Mouse (Mus musculus): ENCODE results near the gene Kiz. TPM values are rescaled to one million over a fixed set of nuclear protein-coding genes. Genes with fewer than 3 reads are reported as not detected.

The Kiz gene
- polyA plus RNA-seq, 1 experiment from 2014 or later, result 34.1 TPM

DNA sequence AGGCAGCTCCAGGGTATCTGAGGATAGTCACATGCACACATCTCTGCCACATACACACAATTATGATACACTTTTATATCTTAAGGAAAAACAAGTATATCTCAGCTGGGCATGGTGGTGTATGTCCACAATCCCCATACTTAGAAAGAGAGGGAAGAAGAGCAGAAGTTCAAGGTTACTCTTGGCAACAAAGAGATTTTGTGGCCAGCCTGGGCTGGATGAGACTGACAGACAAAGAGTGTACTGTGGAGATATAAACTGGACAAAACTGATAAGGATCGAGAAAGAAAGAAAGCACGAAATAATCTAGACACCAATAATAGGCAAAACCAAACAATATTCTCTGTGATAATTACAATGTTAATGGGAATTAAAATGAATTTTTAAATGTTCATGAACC is 151.6 kb downstream of the Kiz start:
- 93% methylated on average over 2 of the region's 2 CpGs for WGBS
- H3K9me3 ChIP-seq, result no peaks in the 10 kb centered on the region
- no peak overlapping the region for H3K4me3 ChIP-seq
- H3K9ac ChIP-seq, result no peak overlapping the region
- H3K27me3 ChIP-seq (replicated peaks), result no peaks in the 10 kb centered on the region
- no peak for ATAC-seq (ENCODE audit: low FRiP score, low read depth)
- no peak overlapping the region for H3K27ac ChIP-seq
- H3K36me3 ChIP-seq, result no peaks in the 10 kb centered on the region
- H3K4me1 ChIP-seq, result peaks cover 8% of the 10 kb centered on the region; the same call in 1 of the 2 replicates
- H3K4me2 ChIP-seq (replicated peaks), result no peak overlapping the region

DNA sequence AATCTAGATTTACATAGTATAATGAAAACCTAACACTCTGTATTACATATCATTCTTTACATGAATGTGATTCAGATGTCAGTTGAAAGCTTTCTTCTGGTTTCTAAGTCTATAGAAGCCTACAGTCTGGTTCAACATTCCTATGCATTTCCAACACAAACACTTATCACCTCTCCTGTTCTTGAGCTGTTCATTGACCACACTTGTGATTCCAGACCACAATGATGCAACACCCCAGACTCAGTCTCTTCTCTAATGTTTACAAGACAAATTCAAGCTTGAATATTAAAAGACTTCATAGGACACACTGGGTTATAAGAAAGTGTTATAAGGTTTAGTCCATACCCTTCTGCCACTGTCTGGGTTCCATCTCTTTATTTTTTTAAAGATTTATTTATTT is 153.4 kb downstream of the Kiz start:
- H3K9me3 ChIP-seq, result no peaks in the 10 kb centered on the region
- H3K4me3 ChIP-seq, result no peak overlapping the region
- H3K27ac ChIP-seq, result no peak overlapping the region
- no peaks in the 10 kb centered on the region for H3K27me3 ChIP-seq (replicated peaks)
- no peak for ATAC-seq (ENCODE audit: low FRiP score, low read depth)
- peaks cover 11% of the 10 kb centered on the region for H3K4me1 ChIP-seq
- H3K4me2 ChIP-seq (replicated peaks), result no peak overlapping the region
- no peaks in the 10 kb centered on the region for H3K36me3 ChIP-seq
- H3K9ac ChIP-seq, result no peak overlapping the region

DNA sequence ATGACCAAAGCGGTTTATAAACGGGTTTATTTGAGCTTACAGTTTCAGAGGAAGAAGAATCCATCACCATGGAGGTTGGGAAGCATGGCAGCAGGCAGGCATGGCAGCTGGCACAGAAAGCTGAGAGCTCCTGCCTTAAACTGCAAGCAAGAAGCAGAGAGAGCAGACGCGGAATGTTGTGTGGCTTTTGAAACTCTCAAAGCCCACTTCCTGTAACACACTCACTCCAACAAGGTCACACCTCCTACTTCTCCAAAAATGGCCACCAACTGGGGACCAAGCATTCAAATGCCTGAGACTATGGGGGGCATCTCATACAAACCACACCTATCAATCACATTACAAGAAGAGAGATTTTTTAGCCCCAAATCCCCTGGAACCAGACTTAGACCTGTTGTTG is 154.5 kb downstream of the Kiz start:
- no peaks in the 10 kb centered on the region for H3K36me3 ChIP-seq
- H3K4me1 ChIP-seq, result peaks cover 20% of the 10 kb centered on the region
- 93% methylated on average over 4 of the region's 4 CpGs for WGBS
- no peak overlapping the region for H3K4me3 ChIP-seq
- no peak overlapping the region for H3K27ac ChIP-seq
- H3K4me2 ChIP-seq (replicated peaks), result no peak overlapping the region
- no peaks in the 10 kb centered on the region for H3K27me3 ChIP-seq (replicated peaks)
- H3K9ac ChIP-seq, result no peak overlapping the region
- no peak for ATAC-seq (ENCODE audit: low FRiP score, low read depth)
- no peaks in the 10 kb centered on the region for H3K9me3 ChIP-seq

DNA sequence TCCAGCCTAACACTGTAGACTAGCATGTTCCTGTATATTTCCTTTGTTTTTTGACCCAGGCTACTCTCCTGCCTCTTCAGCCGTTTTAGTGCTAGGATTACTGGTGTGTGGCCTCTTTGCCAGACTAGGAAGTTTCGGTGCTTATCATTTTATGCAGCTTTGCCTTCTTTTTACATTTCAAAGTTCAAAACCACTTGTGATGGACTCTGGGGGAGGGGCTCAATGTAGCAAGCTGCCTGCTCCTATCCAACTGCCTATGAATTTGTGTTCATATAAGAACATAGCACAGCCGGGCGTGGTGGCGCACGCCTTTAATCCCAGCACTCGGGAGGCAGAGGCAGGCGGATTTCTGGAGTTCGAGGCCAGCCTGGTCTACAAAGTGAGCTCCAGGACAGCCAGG is 155.3 kb downstream of the Kiz start:
- Histone ChIP-seq H3K4me1 (peaks cover 20% of the 10 kb centered on the region), H3K27ac (no peak overlapping the region), H3K9me3 (no peaks in the 10 kb centered on the region), H3K4me2 (replicated peaks) (no peak overlapping the region), H3K4me3 (no peak overlapping the region), H3K36me3 (no peaks in the 10 kb centered on the region), H3K27me3 (replicated peaks) (no peaks in the 10 kb centered on the region), H3K9ac (no peak overlapping the region)
- WGBS, result 96% methylated on average over 9 of the region's 9 CpGs
- ATAC-seq (ENCODE audit: low FRiP score, low read depth), result no peak

DNA sequence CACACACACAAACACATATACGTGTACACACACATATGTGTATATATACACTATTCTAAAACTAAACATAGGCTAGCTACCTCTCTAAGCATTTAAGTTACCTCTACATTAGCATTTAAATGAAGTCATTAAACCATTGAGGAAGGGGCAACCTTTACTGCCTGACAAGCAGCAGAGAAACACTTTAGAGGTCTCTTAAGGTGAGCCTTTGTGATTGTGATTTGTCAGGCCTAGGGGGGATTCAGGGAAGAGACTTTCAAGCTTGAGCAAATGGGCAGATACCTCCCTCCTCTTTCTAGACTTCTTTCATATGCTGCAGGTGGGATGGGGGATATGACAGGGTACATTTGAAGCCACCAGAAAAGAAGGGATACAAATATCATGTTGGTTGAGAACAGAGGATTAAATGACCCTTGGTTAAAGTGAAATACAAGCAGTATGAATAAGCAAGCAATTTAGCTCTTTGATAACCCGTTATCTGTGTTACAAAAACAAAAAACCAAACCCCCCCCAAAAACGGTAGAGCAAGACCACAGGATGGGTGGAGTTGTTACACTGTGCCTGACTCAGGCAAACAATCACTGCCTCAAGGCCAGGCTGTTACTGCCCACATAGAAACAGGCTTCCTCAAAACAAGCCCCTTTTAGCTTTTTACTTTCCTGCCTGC is 155.9 kb downstream of the Kiz start:
- peak overlapping the region; percentile 88 for H3K9ac ChIP-seq
- peak overlapping the region; percentile 87; the same call in 1 of the 2 replicates for H3K4me3 ChIP-seq
- no peaks in the 10 kb centered on the region for H3K9me3 ChIP-seq
- no peaks in the 10 kb centered on the region for H3K27me3 ChIP-seq (replicated peaks)
- H3K4me1 ChIP-seq, result peaks cover 20% of the 10 kb centered on the region
- 61% methylated on average over 3 of the region's 3 CpGs for WGBS
- no peak for ATAC-seq (ENCODE audit: low FRiP score, low read depth)
- peak overlapping the region; percentile 66 for H3K4me2 ChIP-seq (replicated peaks)
- H3K36me3 ChIP-seq, result no peaks in the 10 kb centered on the region
- no peak overlapping the region for H3K27ac ChIP-seq

DNA sequence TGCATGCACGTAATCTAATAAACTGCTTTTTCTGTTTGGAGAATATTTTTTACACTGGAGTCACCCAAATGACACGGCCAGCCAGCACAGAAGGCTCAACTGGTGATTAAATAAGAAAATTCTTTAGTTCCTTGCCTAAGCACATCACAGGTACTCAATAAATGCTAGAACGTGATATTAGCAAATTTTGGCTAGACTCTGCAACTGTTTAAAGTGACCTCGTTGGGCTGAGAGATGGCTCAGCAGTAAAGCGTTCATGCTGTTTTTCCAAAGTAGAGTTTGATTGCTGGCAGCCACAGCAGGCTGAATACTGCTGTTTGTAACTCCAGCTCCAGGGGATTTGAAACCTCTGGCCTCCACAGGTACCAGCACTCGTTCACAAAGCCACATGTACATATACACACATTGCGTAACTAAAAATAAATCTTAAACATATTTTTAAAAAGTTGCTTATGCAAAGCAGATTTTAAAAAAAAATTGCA is 156.5 kb downstream of the Kiz start:
- Histone ChIP-seq H3K27me3 (replicated peaks) (no peaks in the 10 kb centered on the region), H3K9me3 (no peaks in the 10 kb centered on the region), H3K27ac (no peak overlapping the region), H3K36me3 (no peaks in the 10 kb centered on the region), H3K9ac (peak overlapping the region; percentile 88), H3K4me2 (replicated peaks) (peak overlapping the region; percentile 66), H3K4me1 (peaks cover 20% of the 10 kb centered on the region), H3K4me3 (peak overlapping the region; percentile 87)
- ATAC-seq (ENCODE audit: low FRiP score, low read depth), result peak; percentile 3; the same call in 1 of the 2 replicates
- 46% methylated on average over 7 of the region's 7 CpGs for WGBS

DNA sequence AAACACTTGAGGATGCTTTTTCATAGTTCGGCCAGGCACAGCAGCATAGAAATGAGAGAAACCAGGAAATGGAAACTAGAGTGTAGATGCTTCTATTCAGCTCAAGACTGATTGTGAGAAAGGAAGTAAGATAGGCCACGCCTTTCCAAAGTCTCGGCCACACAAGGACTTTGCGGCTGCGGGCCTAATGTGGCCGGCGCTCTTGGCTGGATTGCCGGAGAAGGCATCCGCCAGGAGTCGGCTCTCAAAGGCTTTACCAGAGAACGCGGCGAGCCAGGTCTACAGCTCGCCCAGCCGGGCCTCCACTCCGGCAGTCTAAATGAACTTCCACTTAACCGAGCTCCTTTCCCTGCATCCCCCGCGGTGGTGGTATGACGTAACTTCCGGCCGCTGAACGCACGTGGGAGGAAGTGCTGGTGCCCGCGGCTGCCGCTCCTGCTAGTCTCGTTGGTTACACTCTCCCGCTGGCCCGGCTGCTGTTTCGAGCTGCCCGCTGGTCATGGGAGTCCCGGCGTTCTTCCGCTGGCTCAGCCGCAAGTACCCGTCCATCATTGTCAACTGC is 157.0 kb downstream of the Kiz start, which contains the start of gene Xrn2:
Gene Xrn2 (plus strand): TSS at position 374 of the 562 bp plus-strand sequence.
- Histone ChIP-seq H3K9me3 (no peaks in the 10 kb centered on the region), H3K4me2 (replicated peaks) (peak within 1 kb of the TSS; percentile 66), H3K27ac (peak within 1 kb of the TSS; percentile 96), H3K27me3 (replicated peaks) (no peaks in the 10 kb centered on the region), H3K4me3 (peak within 1 kb of the TSS; percentile 87), H3K36me3 (no peaks in the 10 kb centered on the region), H3K9ac (peak within 1 kb of the TSS; percentile 88), H3K4me1 (peaks cover 20% of the 10 kb centered on the region)
- WGBS, result under 1% methylated on average over 37 of the region's 37 CpGs
- ATAC-seq (ENCODE audit: low FRiP score, low read depth), result peak; percentile 97

DNA sequence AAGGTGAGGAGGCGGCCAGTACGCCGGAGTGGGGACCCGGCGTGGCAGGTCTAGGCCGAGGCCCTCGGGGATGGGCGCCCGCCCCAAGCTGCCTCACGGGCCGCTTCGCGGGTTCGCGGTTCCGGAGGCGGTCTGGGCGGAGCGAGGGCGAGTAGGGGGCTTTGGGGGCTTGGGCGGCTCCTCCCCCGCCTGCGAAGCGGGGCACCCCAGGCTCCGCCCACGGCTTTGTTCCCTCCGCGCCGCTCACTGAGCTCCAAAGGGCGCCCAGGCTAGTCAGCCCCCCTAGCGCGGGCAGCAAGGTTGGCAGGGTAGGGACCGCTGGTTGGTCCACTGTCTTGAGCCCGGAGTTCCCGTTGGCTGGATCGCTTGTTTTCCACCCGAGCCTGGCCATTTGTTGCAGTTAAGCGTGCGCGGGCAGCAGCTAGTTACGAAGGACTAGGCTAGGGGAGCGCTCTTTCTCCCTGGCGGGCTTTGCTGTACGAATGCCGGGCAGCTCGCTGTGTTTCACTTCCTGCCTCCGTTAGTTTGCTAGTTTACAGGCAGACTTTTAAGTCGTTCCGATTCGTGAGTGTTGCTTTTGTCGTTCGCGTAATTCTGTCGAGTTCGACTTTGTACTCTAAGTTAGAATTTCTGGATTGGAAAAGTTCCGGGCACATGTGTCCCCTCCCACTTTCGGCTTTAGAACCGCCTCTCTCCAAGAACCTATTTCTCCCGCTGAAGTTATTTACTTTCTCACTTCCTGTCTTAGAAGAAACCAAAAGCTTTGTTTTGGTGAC is 157.7 kb downstream of the Kiz start:
- under 1% methylated on average over 59 of the region's 59 CpGs for WGBS
- Histone ChIP-seq H3K4me2 (replicated peaks) (peak overlapping the region; percentile 66), H3K4me3 (peak overlapping the region; percentile 87), H3K36me3 (no peaks in the 10 kb centered on the region), H3K4me1 (peaks cover 20% of the 10 kb centered on the region), H3K9me3 (no peaks in the 10 kb centered on the region), H3K27ac (peak overlapping the region; percentile 96), H3K9ac (peak overlapping the region; percentile 88), H3K27me3 (replicated peaks) (no peaks in the 10 kb centered on the region)
- peak; percentile 97 for ATAC-seq (ENCODE audit: low FRiP score, low read depth)

DNA sequence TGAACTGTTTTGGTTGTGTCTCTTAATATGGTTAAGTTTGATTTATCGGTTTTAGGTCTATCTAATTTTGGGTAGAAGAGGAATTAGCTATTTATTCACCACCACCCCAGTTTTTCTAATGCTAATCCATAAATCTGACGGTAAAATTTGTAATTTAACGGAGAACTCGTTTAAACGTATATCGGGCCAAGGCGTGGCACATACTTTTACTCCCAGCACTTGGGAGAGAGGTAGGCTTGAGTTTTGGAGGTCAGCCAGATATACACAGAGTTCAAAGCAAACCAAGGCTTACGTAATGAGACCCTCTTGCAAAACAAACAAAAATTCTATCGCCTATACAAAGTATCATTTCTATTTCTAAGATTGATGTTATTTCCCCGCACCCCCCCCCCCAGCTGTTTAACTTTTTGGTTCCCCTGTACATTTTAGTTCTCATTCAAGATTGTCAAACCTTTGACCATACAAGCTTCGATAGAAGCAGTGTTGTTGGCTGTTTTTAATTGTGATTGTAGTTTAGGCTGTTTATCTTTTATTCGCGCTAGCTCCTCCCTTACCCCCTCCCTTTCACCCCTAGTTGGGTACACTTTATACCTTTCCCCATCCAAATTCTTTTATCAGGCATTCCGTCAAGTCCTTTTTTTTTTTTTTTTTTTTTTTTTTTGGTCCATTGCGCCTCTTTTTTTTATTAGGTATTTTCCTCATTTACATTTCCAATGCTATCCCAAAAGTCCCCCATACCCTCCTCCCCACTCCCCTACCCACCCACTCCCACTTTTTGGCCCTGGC is 158.6 kb downstream of the Kiz start:
- no peak for ATAC-seq (ENCODE audit: low FRiP score, low read depth)
- WGBS, result 33% methylated on average over 14 of the region's 15 CpGs
- peak overlapping the region; percentile 88 for H3K9ac ChIP-seq
- H3K27me3 ChIP-seq (replicated peaks), result no peaks in the 10 kb centered on the region
- H3K4me2 ChIP-seq (replicated peaks), result peak overlapping the region; percentile 66
- no peaks in the 10 kb centered on the region for H3K9me3 ChIP-seq
- no peaks in the 10 kb centered on the region for H3K36me3 ChIP-seq
- H3K27ac ChIP-seq, result no peak overlapping the region
- peak overlapping the region; percentile 87 for H3K4me3 ChIP-seq
- H3K4me1 ChIP-seq, result peaks cover 20% of the 10 kb centered on the region

Data from neural tube, embryonic 12.5 days (tissue).